Mouse (Mus musculus) C2C12 (cell line): ENCODE measurements around the gene Raver2. TPM values are rescaled to one million over a fixed set of nuclear protein-coding genes. Genes with fewer than 3 reads are reported as not detected.

ENCODE experiments used
- H3K27me3 ChIP-seq: one replicate; pipeline ENCODE4 v1.6.1; 2011; ENCODE audit not compliant: control insufficient read depth, insufficient read depth, insufficient read length
- H3K36me3 ChIP-seq: one replicate; pipeline ENCODE4 v1.6.1; 2011; ENCODE audit not compliant: control insufficient read depth, insufficient read depth
- H3K4me3 ChIP-seq: one replicate; pipeline ENCODE4 v1.5.1; 2011; ENCODE audit warnings: mild to moderate bottlenecking, control low read depth; ENCODE audit not compliant: poor library complexity, insufficient read depth, severe bottlenecking
- H3K79me2 ChIP-seq: one replicate; pipeline ENCODE4 v1.6.1; 2011; ENCODE audit not compliant: control insufficient read depth, insufficient read depth
- H3K79me3 ChIP-seq: one replicate; pipeline ENCODE4 v1.6.1; 2011; ENCODE audit warnings: low read depth, control low read depth
- H3ac ChIP-seq: one replicate; pipeline ENCODE3; 2011; ENCODE audit warnings: low read depth; ENCODE audit not compliant: control insufficient read depth, insufficient read length
- CEBPB ChIP-seq: IDR thresholded peaks from one replicate; pipeline ENCODE4 v1.6.1; 2011; ENCODE audit warnings: low read depth, mild to moderate bottlenecking, control low read depth, moderate library complexity
- CTCF ChIP-seq: IDR thresholded peaks from one replicate; pipeline ENCODE4 v1.5.1; 2011; ENCODE audit not compliant: control insufficient read depth, insufficient read depth, insufficient read length
- FOSL1 ChIP-seq: IDR thresholded peaks from one replicate; pipeline ENCODE4 v1.8.0; 2011; ENCODE audit warnings: mild to moderate bottlenecking, low read length; ENCODE audit not compliant: poor library complexity, insufficient read depth, severe bottlenecking
- MAX ChIP-seq: IDR thresholded peaks from one replicate; pipeline ENCODE4 v1.6.1; 2011; ENCODE audit warnings: mild to moderate bottlenecking, control low read depth
- MYOD1 ChIP-seq: IDR thresholded peaks from one replicate; pipeline ENCODE4 v1.6.1; 2011; ENCODE audit warnings: low read depth; ENCODE audit not compliant: control insufficient read depth, insufficient read length
- MYOG ChIP-seq: IDR thresholded peaks from one replicate; pipeline ENCODE4 v1.6.1; 2011; ENCODE audit not compliant: control insufficient read depth, insufficient read length; ENCODE audit errors: extremely low read depth
- USF1 ChIP-seq: IDR thresholded peaks from one replicate; pipeline ENCODE4 v1.6.1; 2011; ENCODE audit warnings: low read depth, mild to moderate bottlenecking, control low read depth, moderate library complexity
- long read RNA-seq, 2 experiments: library from polyadenylated mRNA; unstranded; transcript quantifications; one replicate each; pipeline ENCODE4 v2.0.0; 2019 to 2020
- polyA plus RNA-seq: library from polyadenylated mRNA; unstranded; fragments of >200 nt; fragmentation: generic; extraction: Trizol; gene quantifications from one replicate; pipeline ENCODE4 v1.2.1, GENCODE M21; 2012; ENCODE audit warnings: missing spikeins

Gene Raver2
- polyA plus RNA-seq: 0.04 TPM
- long read RNA-seq, experiment 1: 0 reads
- long read RNA-seq, experiment 2: 0 reads

DNA sequence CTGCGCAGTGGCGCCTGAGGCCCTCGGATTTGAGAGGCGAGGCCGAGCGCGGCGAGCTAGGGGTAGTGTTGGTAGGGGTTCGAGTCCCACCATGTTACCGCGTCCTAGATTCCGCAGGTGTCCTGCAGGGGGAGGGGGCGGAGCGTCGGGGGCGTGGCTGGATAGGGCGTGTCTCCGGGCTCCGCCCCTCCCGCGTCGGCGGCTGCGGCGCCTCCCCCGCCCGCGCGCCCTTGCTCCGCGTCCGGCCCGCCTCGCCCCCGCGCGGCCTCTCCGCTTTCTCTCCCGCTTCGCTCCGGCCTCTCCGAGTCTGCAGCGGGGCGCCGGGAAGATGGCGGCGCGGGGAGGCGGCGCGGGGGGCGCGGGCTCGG is at the start of gene Raver2:
Gene Raver2 (plus strand): TSS at position 198 of the 368 bp plus-strand sequence.
- Histone ChIP-seq H3K36me3 (no peaks in the 10 kb centered on the region), H3ac (no peak within 1 kb of the TSS), H3K27me3 (peaks cover 8% of the 10 kb centered on the region), H3K79me3 (no peaks in the 10 kb centered on the region), H3K79me2 (no peaks in the 10 kb centered on the region), H3K4me3 (no peak within 1 kb of the TSS)
- TF ChIP-seq CEBPB (no peak), MAX (no peak), MYOD1 (no peak), CTCF (no peak), MYOG (no peak), FOSL1 (no peak), USF1 (no peak)

DNA sequence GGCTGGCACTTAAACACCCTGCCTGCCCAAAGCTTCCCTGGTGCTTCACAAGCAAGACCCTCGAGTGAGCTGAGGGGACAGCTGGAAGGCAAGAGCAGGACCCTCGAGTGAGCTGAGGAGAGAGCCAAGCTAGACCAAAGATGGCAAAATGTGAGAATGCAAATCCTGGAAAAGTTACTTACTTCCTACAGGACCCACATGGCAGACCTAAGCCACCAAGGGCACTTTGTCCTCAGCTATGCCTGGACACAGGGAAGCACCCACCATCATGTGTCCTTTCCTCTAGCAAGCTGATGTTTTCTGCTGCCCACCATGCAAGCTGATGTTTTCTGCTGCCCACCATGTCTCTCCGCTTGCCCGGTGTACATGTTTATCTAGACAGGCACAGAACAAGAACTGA is 48.2 kb upstream of the Raver2 start, which contains the start of gene Gm10577:
Gene Gm10577 (minus strand): TSS at position 101 of the 400 bp plus-strand sequence.
- H3K27me3 ChIP-seq: no peaks in the 10 kb centered on the region
- no peak within 1 kb of the TSS for H3K4me3 ChIP-seq
- no peaks in the 10 kb centered on the region for H3K79me3 ChIP-seq
- H3K79me2 ChIP-seq: no peaks in the 10 kb centered on the region
- TF ChIP-seq MYOD1: no peak
- TF ChIP-seq MAX: no peak
- TF ChIP-seq USF1: no peak
- no peak for TF ChIP-seq MYOG
- no peaks in the 10 kb centered on the region for H3K36me3 ChIP-seq
- no peak within 1 kb of the TSS for H3ac ChIP-seq

DNA sequence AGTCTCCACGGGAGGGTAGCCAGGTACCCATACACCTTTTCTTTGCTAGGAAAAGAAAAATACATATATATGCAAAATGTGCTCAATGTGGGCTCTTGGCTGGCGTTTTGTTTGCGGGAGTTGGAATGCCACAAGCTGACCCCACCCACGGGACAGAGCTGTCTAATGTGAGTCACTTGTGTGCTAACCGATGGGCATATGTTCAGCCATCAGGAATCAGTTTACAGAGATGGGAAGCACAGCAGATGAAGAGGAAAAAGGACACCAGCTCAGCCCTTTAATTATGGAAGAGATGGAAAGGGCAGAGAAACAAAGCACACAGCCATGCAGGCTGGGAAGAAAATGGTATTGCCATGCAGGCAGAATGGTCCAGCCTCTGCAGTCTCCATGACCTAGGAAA is 42.2 kb upstream of the Raver2 start:
- TF ChIP-seq USF1: no peak
- no peak for TF ChIP-seq CTCF
- TF ChIP-seq MYOG: no peak
- TF ChIP-seq FOSL1: no peak
- no peak for TF ChIP-seq MYOD1
- TF ChIP-seq MAX: no peak
- TF ChIP-seq CEBPB: no peak
- no peaks in the 10 kb centered on the region for H3K36me3 ChIP-seq
- no peaks in the 10 kb centered on the region for H3K79me3 ChIP-seq
- H3ac ChIP-seq: no peak overlapping the region
- H3K27me3 ChIP-seq: no peaks in the 10 kb centered on the region
- H3K4me3 ChIP-seq: no peak overlapping the region
- no peaks in the 10 kb centered on the region for H3K79me2 ChIP-seq

DNA sequence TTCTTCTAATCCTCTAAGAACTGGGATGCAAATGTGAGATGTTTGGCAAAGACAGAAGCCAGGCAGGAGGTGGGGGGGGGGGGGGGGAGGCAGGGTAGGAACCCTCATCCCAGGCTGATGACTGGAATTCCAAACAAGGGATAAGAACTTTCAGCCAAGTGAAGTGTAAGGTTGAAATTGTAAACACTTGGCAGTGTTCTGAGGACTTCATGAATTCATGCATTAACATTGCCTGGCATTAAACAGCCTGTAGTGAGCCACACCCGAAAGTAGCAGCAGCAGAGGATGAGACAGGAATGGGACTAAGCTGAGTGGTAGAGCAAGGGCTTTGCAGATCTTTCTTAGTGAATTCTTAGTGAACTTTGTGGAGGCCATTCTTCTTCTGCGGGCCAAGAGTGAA is 41.8 kb upstream of the Raver2 start:
- Histone ChIP-seq H3K79me2 (no peaks in the 10 kb centered on the region), H3ac (no peak overlapping the region), H3K36me3 (no peaks in the 10 kb centered on the region), H3K79me3 (no peaks in the 10 kb centered on the region), H3K4me3 (no peak overlapping the region), H3K27me3 (no peaks in the 10 kb centered on the region)
- TF ChIP-seq FOSL1: no peak

DNA sequence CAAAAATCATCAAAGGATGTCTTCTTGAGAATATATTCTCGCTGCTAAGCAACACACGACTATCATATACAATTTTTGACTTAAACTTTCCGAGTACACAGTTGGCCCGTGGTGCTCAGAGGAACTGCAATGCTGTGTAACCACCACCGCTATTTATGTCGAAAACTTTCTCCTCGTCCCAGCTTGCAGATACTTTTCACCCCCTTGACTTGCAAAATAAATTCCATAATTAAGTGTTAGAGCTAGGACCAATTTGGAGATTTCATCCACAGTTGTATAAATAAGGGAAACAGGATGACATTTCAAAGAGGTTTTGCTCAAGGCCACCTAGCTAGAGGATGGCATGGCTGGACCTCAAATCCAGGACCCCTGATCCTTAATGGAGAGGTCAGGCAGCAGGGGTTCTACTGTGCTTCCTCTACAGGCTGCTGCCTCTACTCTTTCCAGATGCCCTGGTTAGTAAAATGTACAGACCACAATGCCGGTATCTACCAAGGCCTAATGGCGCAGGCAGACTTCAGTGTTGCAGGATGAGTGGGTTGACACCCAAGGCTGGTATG is 40.9 kb upstream of the Raver2 start:
- Histone ChIP-seq H3ac (no peak overlapping the region), H3K79me3 (no peaks in the 10 kb centered on the region), H3K27me3 (no peaks in the 10 kb centered on the region), H3K4me3 (no peak overlapping the region), H3K36me3 (no peaks in the 10 kb centered on the region), H3K79me2 (no peaks in the 10 kb centered on the region)
- TF ChIP-seq CEBPB (no peak), MYOG (no peak), MYOD1 (no peak), CTCF (no peak), MAX (no peak), USF1 (no peak), FOSL1 (no peak)

DNA sequence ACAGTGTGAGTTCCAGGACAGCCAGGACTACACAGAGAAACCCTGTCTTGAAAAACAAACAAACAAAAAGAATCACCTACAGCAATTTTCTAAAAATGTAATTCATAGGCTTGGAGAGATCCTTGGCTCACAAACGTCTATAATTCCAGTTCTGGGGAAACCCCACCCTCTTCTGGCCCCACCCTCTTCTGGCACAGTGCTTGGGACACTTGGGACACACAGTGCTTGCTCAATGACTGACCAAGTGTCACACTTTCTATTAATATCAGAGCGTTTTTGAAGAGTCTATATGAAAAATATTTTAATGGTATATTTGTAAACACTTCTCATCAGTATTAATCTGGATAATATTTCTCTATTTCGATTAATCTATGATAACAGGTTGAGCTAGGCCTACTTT is 35.7 kb upstream of the Raver2 start:
- TF ChIP-seq USF1 (no peak), MYOD1 (no peak), CTCF (no peak), CEBPB (no peak), FOSL1 (no peak), MYOG (no peak), MAX (no peak)
- no peak overlapping the region for H3K4me3 ChIP-seq
- no peak overlapping the region for H3ac ChIP-seq

DNA sequence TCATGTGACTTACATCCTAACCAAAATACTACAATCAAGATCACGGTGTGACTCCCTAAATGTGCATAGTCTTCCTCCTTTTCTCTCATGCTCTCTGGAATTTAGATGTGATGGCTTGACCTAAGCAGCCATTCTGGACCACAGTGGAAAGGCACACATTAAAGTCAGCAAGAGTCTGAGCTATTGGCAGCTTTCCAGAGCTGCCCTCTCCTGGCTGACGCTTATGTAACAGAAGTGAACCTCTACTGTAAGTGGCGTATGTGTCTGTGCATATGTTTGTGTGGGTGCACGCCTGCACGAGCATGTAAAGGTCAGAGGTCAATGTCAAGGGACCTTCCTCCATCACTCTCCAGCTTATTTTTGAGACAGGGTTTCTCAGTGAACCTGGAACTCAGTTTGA is 33.7 kb upstream of the Raver2 start:
- Histone ChIP-seq H3K36me3 (no peaks in the 10 kb centered on the region), H3ac (no peak overlapping the region), H3K4me3 (no peak overlapping the region)

More for the DNA sequence above, 35.7 kb upstream of the Raver2 start:
- no peaks in the 10 kb centered on the region for H3K79me2 ChIP-seq
- H3K27me3 ChIP-seq: no peaks in the 10 kb centered on the region
- no peaks in the 10 kb centered on the region for H3K79me3 ChIP-seq
- H3K36me3 ChIP-seq: no peaks in the 10 kb centered on the region

More for the DNA sequence above, 33.7 kb upstream of the Raver2 start:
- no peaks in the 10 kb centered on the region for H3K27me3 ChIP-seq
- no peaks in the 10 kb centered on the region for H3K79me3 ChIP-seq
- no peak for TF ChIP-seq USF1
- no peaks in the 10 kb centered on the region for H3K79me2 ChIP-seq
